Mouse (Mus musculus) neural tube, embryonic 15.5 days (tissue): ENCODE measurements at regions not wholly inside any gene's neighbourhood (a gene's known extent, or its start where the extent isn't known, plus 50 kb on each side); places are given as distances from the start of the nearest gene placed in this dataset.

ENCODE experiments used
- ATAC-seq: fragments of 200-750 bp; cut with Nextera tagmentation; 2 replicates; pipeline ENCODE4 v1.8.0; 2017; ENCODE audit warnings: mild to moderate bottlenecking, moderate TSS enrichment, moderate library complexity; ENCODE audit not compliant: low FRiP score
- H3K27ac ChIP-seq: fragments of 300-500 bp; sonication (generic); replicated peaks from 2 replicates; pipeline ENCODE4 v1.5.1; 2015; ENCODE audit warnings: mild to moderate bottlenecking, inconsistent platforms
- H3K27me3 ChIP-seq: fragments of 300-500 bp; sonication (generic); replicated peaks from 2 replicates; pipeline ENCODE4 v1.6.1; 2015; ENCODE audit warnings: inconsistent platforms
- H3K36me3 ChIP-seq: fragments of 300-500 bp; sonication (generic); 2 replicates; pipeline ENCODE4 v1.6.1; 2015; ENCODE audit warnings: inconsistent platforms
- H3K4me1 ChIP-seq: fragments of 300-500 bp; sonication (generic); 2 replicates; pipeline ENCODE4 v1.6.1; 2015; ENCODE audit warnings: inconsistent platforms
- H3K4me2 ChIP-seq: fragments of 300-500 bp; sonication (generic); 2 replicates; pipeline ENCODE4 v1.6.1; 2015; ENCODE audit warnings: inconsistent platforms, mild to moderate bottlenecking, moderate library complexity
- H3K4me3 ChIP-seq: fragments of 300-500 bp; sonication (generic); replicated peaks from 2 replicates; pipeline ENCODE4 v1.5.1; 2015; ENCODE audit warnings: mild to moderate bottlenecking, inconsistent platforms
- H3K9ac ChIP-seq: fragments of 300-500 bp; sonication (generic); replicated peaks from 2 replicates; pipeline ENCODE4 v1.6.1; 2015; ENCODE audit warnings: mild to moderate bottlenecking, inconsistent platforms
- H3K9me3 ChIP-seq: fragments of 300-500 bp; sonication (generic); replicated peaks from 2 replicates; pipeline ENCODE4 v1.6.1; 2016; ENCODE audit warnings: inconsistent platforms
- WGBS: fragments of 180-500 bp; shearing (Covaris S2); methylation state at CpG from one replicate; pipeline ENCODE4 v1.1.7; 2015; ENCODE audit warnings: mixed read lengths; 5-methylcytosine and 5-hydroxymethylcytosine counted together

GRCm38 (mm10) chr17:15208808-15209173, 167.5 kb upstream of the Gm3448 start:
- ATAC-seq = peak; percentile 48
- Histone ChIP-seq H3K27me3 (no peaks in the 10 kb centered on the region), H3K36me3 (no peaks in the 10 kb centered on the region), H3K4me3 (peak overlapping the region; percentile 34), H3K9ac (peak overlapping the region; percentile 47), H3K9me3 (no peaks in the 10 kb centered on the region), H3K4me2 (peak overlapping the region; percentile 62), H3K4me1 (peaks cover 19% of the 10 kb centered on the region), H3K27ac (peak overlapping the region; percentile 86)
- 22% methylated on average over 3 of the region's 3 CpGs for WGBS

GRCm38 (mm10) chr17:15208030-15208807, 166.9 kb upstream of the Gm3448 start:
- Histone ChIP-seq H3K4me1 (peaks cover 19% of the 10 kb centered on the region), H3K4me2 (peak overlapping the region; percentile 62), H3K36me3 (no peaks in the 10 kb centered on the region), H3K27me3 (no peaks in the 10 kb centered on the region), H3K9me3 (no peaks in the 10 kb centered on the region), H3K4me3 (peak overlapping the region; percentile 34), H3K9ac (peak overlapping the region; percentile 47), H3K27ac (peak overlapping the region; percentile 86)
- WGBS = 2% methylated on average over 19 of the region's 19 CpGs
- ATAC-seq = peak; percentile 86

DNA sequence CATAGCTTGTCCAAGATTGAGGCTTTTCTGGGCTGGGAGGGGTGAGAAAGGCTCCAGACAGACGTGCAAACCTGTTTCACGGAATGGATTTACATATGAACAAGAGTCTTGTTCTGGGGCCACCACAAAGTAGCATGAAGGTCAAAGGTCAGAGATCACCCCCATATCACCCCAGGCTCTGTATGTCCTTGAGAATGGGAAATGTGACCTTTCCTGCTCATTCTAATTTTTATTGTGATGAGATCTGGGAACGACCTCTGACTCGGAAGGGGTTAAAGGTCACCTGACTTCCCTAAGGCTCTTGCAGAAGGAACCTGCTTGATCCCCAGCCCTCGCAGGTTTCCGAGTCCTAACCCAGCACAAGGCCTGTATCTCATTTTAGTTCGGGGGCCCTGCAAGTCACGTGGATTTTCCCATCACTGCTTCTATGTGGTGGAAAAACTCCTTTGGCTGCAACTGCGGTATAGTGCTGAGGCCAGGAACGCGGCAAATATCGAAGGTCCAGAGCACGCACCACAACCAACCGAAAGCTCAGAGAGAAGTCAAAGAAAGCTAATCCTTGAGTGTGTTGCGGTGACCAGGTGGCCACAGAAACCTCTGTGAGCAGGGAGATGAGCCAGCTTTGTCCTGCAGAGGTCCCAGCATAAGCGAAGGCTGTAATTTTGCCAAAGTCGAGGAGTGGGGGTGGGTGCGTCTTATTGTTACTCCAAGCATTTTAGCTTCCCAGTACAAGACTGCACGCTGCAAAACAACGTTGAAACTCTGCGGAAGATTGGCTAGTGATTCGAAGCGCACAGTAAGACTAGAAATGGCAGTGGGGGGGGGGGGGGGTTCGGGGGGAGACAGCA, 166.1 kb upstream of the Gm3448 start:
- H3K4me1 ChIP-seq = peaks cover 19% of the 10 kb centered on the region
- peak overlapping the region; percentile 62 for H3K4me2 ChIP-seq

GRCm38 (mm10) chr17:15205799-15206198, 164.5 kb upstream of the Gm3448 start:
- Histone ChIP-seq H3K4me2 (no peak overlapping the region), H3K4me1 (peaks cover 22% of the 10 kb centered on the region), H3K9me3 (no peaks in the 10 kb centered on the region), H3K27me3 (no peaks in the 10 kb centered on the region), H3K36me3 (no peaks in the 10 kb centered on the region), H3K27ac (no peak overlapping the region), H3K9ac (no peak overlapping the region), H3K4me3 (no peak overlapping the region)
- WGBS = 69% methylated on average over 4 of the region's 4 CpGs
- no peak for ATAC-seq

More for the DNA sequence above, 166.1 kb upstream of the Gm3448 start:
- Histone ChIP-seq H3K9me3 (no peaks in the 10 kb centered on the region), H3K4me3 (peak overlapping the region; percentile 34), H3K9ac (no peak overlapping the region), H3K36me3 (no peaks in the 10 kb centered on the region), H3K27ac (peak overlapping the region; percentile 86), H3K27me3 (no peaks in the 10 kb centered on the region)
- peak; percentile 27 for ATAC-seq
- 21% methylated on average over 24 of the region's 24 CpGs for WGBS

GRCm38 (mm10) chr17:15204524-15204923, 163.2 kb upstream of the Gm3448 start:
- ATAC-seq = no peak
- Histone ChIP-seq H3K27ac (no peak overlapping the region), H3K27me3 (no peaks in the 10 kb centered on the region), H3K4me3 (no peak overlapping the region), H3K9ac (no peak overlapping the region), H3K36me3 (no peaks in the 10 kb centered on the region), H3K4me1 (peaks cover 22% of the 10 kb centered on the region), H3K4me2 (no peak overlapping the region), H3K9me3 (no peaks in the 10 kb centered on the region)
- 78% methylated on average over 1 of the region's 1 CpGs for WGBS

DNA sequence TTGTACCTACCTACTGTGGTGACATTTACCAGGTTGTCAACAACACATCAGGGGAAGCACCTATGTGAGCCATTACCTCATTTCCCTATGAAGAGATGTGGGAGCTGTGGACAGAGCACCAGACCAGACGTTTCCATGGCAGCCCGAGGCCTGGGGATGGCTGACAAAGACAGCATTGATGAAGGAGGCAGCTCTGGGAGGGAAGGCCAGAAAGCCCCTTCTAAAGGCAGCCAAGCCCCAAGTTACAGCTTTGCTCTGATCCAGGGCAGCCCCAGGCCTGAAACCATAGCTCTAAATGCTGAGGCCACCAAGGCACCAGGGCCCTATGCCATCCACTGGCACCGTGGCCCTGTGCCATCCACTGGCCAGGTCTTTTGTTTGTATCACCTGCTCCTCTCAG, 157.9 kb upstream of the Gm3448 start:
- peaks cover 17% of the 10 kb centered on the region for H3K4me1 ChIP-seq
- WGBS = 26% methylated on average over 3 of the region's 3 CpGs
- peak; percentile 25; the same call in 1 of the 2 replicates for ATAC-seq
- H3K9me3 ChIP-seq = no peaks in the 10 kb centered on the region
- H3K36me3 ChIP-seq = no peaks in the 10 kb centered on the region
- no peak overlapping the region for H3K4me2 ChIP-seq
- no peak overlapping the region for H3K27ac ChIP-seq
- no peaks in the 10 kb centered on the region for H3K27me3 ChIP-seq
- H3K9ac ChIP-seq = no peak overlapping the region
- H3K4me3 ChIP-seq = no peak overlapping the region

DNA sequence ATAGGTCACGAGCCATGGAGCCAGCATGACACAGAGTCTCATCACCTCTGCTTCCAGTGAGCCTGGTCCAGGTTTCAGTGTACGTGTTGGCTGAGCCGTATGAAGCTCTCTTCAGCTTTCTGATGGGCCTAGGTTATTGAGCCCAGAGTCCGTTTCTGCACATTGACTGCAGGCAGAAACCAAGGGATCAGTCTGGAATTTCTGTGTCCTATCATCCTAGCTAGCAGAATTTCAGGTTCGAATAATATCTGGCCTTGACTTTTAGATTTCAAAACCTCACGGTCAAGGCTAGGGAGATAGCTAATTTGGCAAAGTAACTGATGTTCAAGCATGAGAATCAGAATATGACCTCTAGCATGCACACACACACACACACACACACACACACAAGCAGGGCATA, 156.0 kb upstream of the Gm3448 start:
- Histone ChIP-seq H3K9ac (no peak overlapping the region), H3K36me3 (no peaks in the 10 kb centered on the region), H3K27ac (no peak overlapping the region), H3K4me2 (no peak overlapping the region), H3K4me3 (no peak overlapping the region), H3K4me1 (peaks cover 33% of the 10 kb centered on the region), H3K9me3 (no peaks in the 10 kb centered on the region), H3K27me3 (0 out of 2 replicates have a peak, but pooled peaks cover 4% of the 10 kb centered on the region)
- ATAC-seq = no peak
- WGBS = 93% methylated on average over 6 of the region's 6 CpGs

GRCm38 (mm10) chr17:15195819-15196218, 154.5 kb upstream of the Gm3448 start:
- no peak overlapping the region for H3K4me3 ChIP-seq
- no peak overlapping the region for H3K9ac ChIP-seq
- no peak overlapping the region for H3K27ac ChIP-seq
- no peaks in the 10 kb centered on the region for H3K9me3 ChIP-seq
- H3K4me1 ChIP-seq = peaks cover 30% of the 10 kb centered on the region
- no peak for ATAC-seq
- 91% methylated on average over 2 of the region's 2 CpGs for WGBS
- no peak overlapping the region for H3K4me2 ChIP-seq
- H3K27me3 ChIP-seq = 0 out of 2 replicates have a peak, but pooled peaks cover 4% of the 10 kb centered on the region
- H3K36me3 ChIP-seq = no peaks in the 10 kb centered on the region

DNA sequence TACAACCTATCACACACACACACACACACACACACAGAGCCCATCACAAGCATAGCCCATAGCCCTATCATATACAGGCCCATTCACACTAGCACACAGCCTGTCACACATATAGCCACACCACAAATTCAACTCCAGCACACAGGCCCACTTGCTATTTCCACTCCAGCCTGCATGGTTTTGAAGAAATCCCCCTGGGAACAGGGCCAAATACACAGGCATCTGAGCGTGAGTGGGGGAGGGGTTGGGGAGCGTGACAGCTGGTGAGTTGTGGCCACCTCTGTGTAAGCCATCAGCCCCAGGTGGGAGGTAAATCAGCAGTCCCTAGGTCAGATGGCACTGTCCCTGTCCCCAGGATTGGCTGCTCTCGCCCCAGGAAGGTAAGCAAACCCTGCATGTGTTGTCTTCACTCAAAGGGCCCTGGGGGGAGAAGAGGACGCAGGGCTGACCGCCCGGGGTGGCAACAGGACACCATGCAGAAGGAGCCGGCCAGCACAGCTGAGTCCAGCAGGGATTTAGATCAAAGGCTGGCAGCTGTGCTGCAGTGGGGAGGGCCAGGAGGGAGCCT, 153.6 kb upstream of the Gm3448 start:
- 3% methylated on average over 7 of the region's 7 CpGs for WGBS
- Histone ChIP-seq H3K36me3 (no peaks in the 10 kb centered on the region), H3K4me3 (no peak overlapping the region), H3K9me3 (no peaks in the 10 kb centered on the region), H3K4me1 (peaks cover 30% of the 10 kb centered on the region), H3K27ac (no peak overlapping the region; the same call in 1 of the 2 replicates), H3K4me2 (no peak overlapping the region), H3K9ac (no peak overlapping the region), H3K27me3 (0 out of 2 replicates have a peak, but pooled peaks cover 4% of the 10 kb centered on the region)
- peak; percentile 58 for ATAC-seq

DNA sequence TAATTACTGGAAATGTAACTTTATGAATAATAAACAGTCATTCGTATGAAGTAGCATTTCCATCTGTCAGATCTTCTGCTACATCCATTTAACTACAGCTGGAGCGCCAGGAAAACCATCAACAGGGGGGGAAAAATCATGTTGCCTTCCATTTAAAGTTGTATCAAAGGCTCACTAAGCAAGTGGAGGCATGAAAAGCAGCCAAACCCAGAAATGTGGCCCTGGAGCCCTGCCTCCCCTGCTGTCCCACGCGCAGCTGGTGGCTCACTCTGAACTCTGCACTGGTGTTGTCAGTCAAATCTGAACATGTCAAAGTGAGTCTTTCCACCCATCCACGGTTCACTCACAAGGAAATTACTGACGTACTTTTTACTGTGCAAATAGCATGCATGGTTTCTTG, 152.5 kb upstream of the Gm3448 start:
- no peak overlapping the region for H3K4me3 ChIP-seq
- no peak for ATAC-seq
- no peaks in the 10 kb centered on the region for H3K9me3 ChIP-seq
- 0 out of 2 replicates have a peak, but pooled peaks cover 4% of the 10 kb centered on the region for H3K27me3 ChIP-seq
- no peaks in the 10 kb centered on the region for H3K36me3 ChIP-seq
- no peak overlapping the region for H3K4me2 ChIP-seq
- H3K9ac ChIP-seq = no peak overlapping the region
- H3K27ac ChIP-seq = no peak overlapping the region
- 67% methylated on average over 6 of the region's 6 CpGs for WGBS
- H3K4me1 ChIP-seq = peaks cover 27% of the 10 kb centered on the region

DNA sequence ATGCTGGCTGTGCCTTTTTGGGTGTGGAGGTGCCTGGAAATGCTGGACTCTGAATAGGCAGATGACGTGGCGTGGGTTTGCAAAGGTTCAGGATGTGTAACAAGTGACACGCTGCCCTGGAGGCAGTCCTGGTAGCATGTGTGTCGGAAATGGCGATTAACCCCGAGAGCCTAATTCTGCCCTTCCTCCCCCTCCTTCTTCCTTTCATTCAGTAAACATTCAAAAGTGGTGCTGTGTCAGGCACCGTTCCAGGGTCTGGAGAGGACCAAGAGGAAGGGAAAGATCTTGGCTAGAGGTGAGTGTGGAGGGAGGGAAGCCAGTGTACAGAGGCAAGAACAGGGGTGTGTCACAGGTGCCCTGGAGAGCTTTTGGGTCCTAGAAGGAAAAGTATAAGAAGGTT, 151.5 kb upstream of the Gm3448 start:
- ATAC-seq = no peak
- WGBS = 66% methylated on average over 7 of the region's 7 CpGs

More for the DNA sequence above, 151.5 kb upstream of the Gm3448 start:
- no peak overlapping the region for H3K9ac ChIP-seq
- no peak overlapping the region for H3K27ac ChIP-seq
- 0 out of 2 replicates have a peak, but pooled peaks cover 4% of the 10 kb centered on the region for H3K27me3 ChIP-seq
- no peaks in the 10 kb centered on the region for H3K36me3 ChIP-seq
- H3K4me2 ChIP-seq = no peak overlapping the region
- H3K4me1 ChIP-seq = peaks cover 27% of the 10 kb centered on the region
- H3K9me3 ChIP-seq = no peaks in the 10 kb centered on the region
- H3K4me3 ChIP-seq = no peak overlapping the region
